Mouse (Mus musculus) midbrain, embryonic 13.5 days (tissue): ENCODE data around the gene Gm5891. TPM values are rescaled to one million over a fixed set of nuclear protein-coding genes. Genes with fewer than 3 reads are reported as not detected.
"Not testable (repeated sequence)": the region's sequence is repeated elsewhere in the genome, so short reads cannot be mapped to it uniquely, and the experiment has no call there.

Experiments
- ATAC-seq: fragments of 200-750 bp; cut with Nextera tagmentation; 2 replicates; pipeline ENCODE4 v1.8.0; 2017; ENCODE audit warnings: mild to moderate bottlenecking, moderate TSS enrichment, moderate library complexity
- H3K27ac ChIP-seq: fragments of 300-500 bp; sonication (generic); 2 replicates; pipeline ENCODE4 v1.5.1; 2015; ENCODE audit warnings: inconsistent platforms, mild to moderate bottlenecking, moderate library complexity
- H3K27me3 ChIP-seq: fragments of 300-500 bp; sonication (generic); 2 replicates; pipeline ENCODE4 v1.6.1; 2015; ENCODE audit warnings: mild to moderate bottlenecking, inconsistent platforms
- H3K36me3 ChIP-seq: fragments of 300-500 bp; sonication (generic); 2 replicates; pipeline ENCODE4 v1.6.1; 2015; ENCODE audit warnings: mild to moderate bottlenecking, inconsistent platforms
- H3K4me1 ChIP-seq: fragments of 300-500 bp; sonication (generic); replicated peaks from 2 replicates; pipeline ENCODE4 v1.6.1; 2015; ENCODE audit warnings: inconsistent platforms
- H3K4me2 ChIP-seq: fragments of 300-500 bp; sonication (generic); replicated peaks from 2 replicates; pipeline ENCODE4 v1.6.1; 2015; ENCODE audit warnings: moderate library complexity, mild to moderate bottlenecking, inconsistent platforms
- H3K4me3 ChIP-seq: fragments of 300-500 bp; sonication (generic); replicated peaks from 2 replicates; pipeline ENCODE4 v1.5.1; 2015; ENCODE audit warnings: mild to moderate bottlenecking, inconsistent platforms
- H3K9ac ChIP-seq: fragments of 300-500 bp; sonication (generic); replicated peaks from 2 replicates; pipeline ENCODE4 v1.6.1; 2015; ENCODE audit warnings: mild to moderate bottlenecking, inconsistent platforms
- H3K9me3 ChIP-seq: fragments of 300-500 bp; sonication (generic); 2 replicates; pipeline ENCODE4 v1.6.1; 2016; ENCODE audit warnings: mild to moderate bottlenecking, inconsistent platforms
- WGBS: fragments of 180-500 bp; shearing (Covaris S2); methylation state at CpG from one replicate; pipeline ENCODE4 v1.1.7; 2015; 5-methylcytosine and 5-hydroxymethylcytosine counted together
- polyA plus RNA-seq: library from polyadenylated mRNA; unstranded; fragments of >200 nt; fragmentation: Nextera tagmentation; extraction: Ambion mirVana; gene quantifications from 2 replicates; pipeline ENCODE4 v1.2.1, GENCODE M21; 2015

Gene Gm5891
- polyA plus RNA-seq = not detected in 2 replicates

DNA sequence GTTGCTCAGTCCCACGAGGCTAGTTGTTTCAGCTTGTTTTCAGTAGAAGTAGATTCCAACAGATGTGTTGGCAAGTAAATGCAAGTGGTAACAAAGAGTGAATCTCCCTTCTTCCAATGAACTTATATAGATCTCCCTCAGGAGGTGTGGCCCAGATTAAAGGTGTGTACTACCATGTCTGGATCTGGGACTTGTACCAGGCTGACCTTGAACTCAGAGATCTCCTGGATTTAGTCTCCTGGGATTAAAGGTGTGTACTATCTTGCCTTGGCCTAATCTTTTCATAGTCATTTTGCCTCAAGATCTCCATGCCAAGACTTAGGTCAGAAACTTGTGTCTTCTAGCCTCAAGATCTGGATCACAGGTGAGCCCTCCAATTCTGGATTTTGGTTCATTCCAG lies at the start of gene Gm5891:
TSS of gene Gm5891 (minus strand) at position 101 of the 400 bp plus-strand sequence.
- not testable (repeated sequence) for H3K27me3 ChIP-seq, H3K36me3 ChIP-seq, H3K9ac ChIP-seq, H3K4me3 ChIP-seq, H3K27ac ChIP-seq, ATAC-seq, H3K4me2 ChIP-seq, H3K9me3 ChIP-seq, H3K4me1 ChIP-seq
- no CpG with 5 or more reads among the region's 1 CpGs for WGBS

Other genes starting within 250 kb of the Gm5891 start
- not detected in 2 replicates for gene Gm4175, start 159.8 kb downstream of the Gm5891 start, polyA plus RNA-seq
- gene Gm4177, start 124.6 kb downstream of the Gm5891 start, polyA plus RNA-seq = not detected in 2 replicates
- not detected in 2 replicates for gene Vmn1r135, start 88.9 kb downstream of the Gm5891 start, polyA plus RNA-seq
- gene Gm5725, start 77.0 kb downstream of the Gm5891 start, polyA plus RNA-seq = not detected in 2 replicates
- not detected in 2 replicates for gene Vmn1r137, start 73.3 kb upstream of the Gm5891 start, polyA plus RNA-seq
- not detected in 2 replicates for gene Vmn1r138, start 107.6 kb upstream of the Gm5891 start, polyA plus RNA-seq
- not detected in 2 replicates for gene Gm6176, start 135.0 kb upstream of the Gm5891 start, polyA plus RNA-seq
- gene Vmn1r139, start 147.8 kb upstream of the Gm5891 start, polyA plus RNA-seq = not detected in 2 replicates
- not detected in 2 replicates for gene Gm16451, start 197.0 kb upstream of the Gm5891 start, polyA plus RNA-seq
- gene Gm10666, start 213.4 kb upstream of the Gm5891 start, polyA plus RNA-seq = not detected in 2 replicates
- not detected in 2 replicates for gene Vmn1r142, start 242.7 kb upstream of the Gm5891 start, polyA plus RNA-seq